Mouse (Mus musculus) liver, embryonic 12.5 days (tissue): ENCODE results near the gene Trp53inp2. TPM values are rescaled to one million over a fixed set of nuclear protein-coding genes. Genes with fewer than 3 reads are reported as not detected.

ENCODE experiments used
- ATAC-seq: fragments of 200-750 bp; cut with Nextera tagmentation; 2 replicates; pipeline ENCODE4 v1.8.0; 2017; ENCODE audit warnings: moderate number of reproducible peaks, mild to moderate bottlenecking, moderate library complexity
- H3K27ac ChIP-seq: fragments of 300-500 bp; sonication (generic); 2 replicates; pipeline ENCODE4 v1.5.1; 2016; ENCODE audit warnings: mild to moderate bottlenecking
- H3K27me3 ChIP-seq: fragments of 300-500 bp; sonication (generic); replicated peaks from 2 replicates; pipeline ENCODE4 v1.6.1; 2016; ENCODE audit warnings: mild to moderate bottlenecking, moderate library complexity
- H3K36me3 ChIP-seq: fragments of 300-500 bp; sonication (generic); 2 replicates; pipeline ENCODE4 v1.6.1; 2016; ENCODE audit warnings: mild to moderate bottlenecking, moderate library complexity
- H3K4me1 ChIP-seq: fragments of 300-500 bp; sonication (generic); 2 replicates; pipeline ENCODE4 v1.6.1; 2016
- H3K4me2 ChIP-seq: fragments of 300-500 bp; sonication (generic); 2 replicates; pipeline ENCODE4 v1.6.1; 2016; ENCODE audit warnings: mild to moderate bottlenecking, moderate library complexity
- H3K4me3 ChIP-seq: fragments of 300-500 bp; sonication (generic); 2 replicates; pipeline ENCODE4 v1.5.1; 2016; ENCODE audit warnings: mild to moderate bottlenecking, moderate library complexity
- H3K9ac ChIP-seq: fragments of 300-500 bp; sonication (generic); 2 replicates; pipeline ENCODE4 v1.6.1; 2016; ENCODE audit warnings: mild to moderate bottlenecking, moderate library complexity
- H3K9me3 ChIP-seq: fragments of 300-500 bp; sonication (generic); replicated peaks from 2 replicates; pipeline ENCODE4 v1.6.1; 2016; ENCODE audit warnings: mild to moderate bottlenecking, moderate library complexity
- WGBS: fragments of 180-500 bp; shearing (Covaris S2); methylation state at CpG from one replicate; pipeline ENCODE4 v1.1.7; 2016; ENCODE audit not compliant: insufficient replicate concordance; 5-methylcytosine and 5-hydroxymethylcytosine counted together
- polyA plus RNA-seq: library from polyadenylated mRNA; unstranded; fragments of >200 nt; fragmentation: Nextera tagmentation; extraction: Ambion mirVana; gene quantifications from 2 replicates; pipeline ENCODE4 v1.2.1, GENCODE M21; 2016

Gene Trp53inp2
- 2.5 and 3.6 TPM in 2 replicates for polyA plus RNA-seq

GRCm38 (mm10) chr2:155380261-155381059 lies at the start of gene Trp53inp2:
TSS of gene Trp53inp2 (plus strand) at chr2:155381059.
- WGBS = 51% methylated on average over 8 of the region's 8 CpGs
- no peak for ATAC-seq
- H3K36me3 ChIP-seq = no peaks in the 10 kb centered on the region
- H3K4me2 ChIP-seq = peak within 1 kb of the TSS; percentile 91
- peak within 1 kb of the TSS; percentile 76 for H3K9ac ChIP-seq
- H3K4me3 ChIP-seq = peak within 1 kb of the TSS; percentile 78
- H3K27me3 ChIP-seq = peaks cover 42% of the 10 kb centered on the region
- no peaks in the 10 kb centered on the region for H3K9me3 ChIP-seq
- peaks cover 20% of the 10 kb centered on the region for H3K4me1 ChIP-seq
- H3K27ac ChIP-seq = peak within 1 kb of the TSS; percentile 93

GRCm38 (mm10) chr2:155331351-155331750 lies 49.5 kb upstream of the Trp53inp2 start:
- 83% methylated on average over 4 of the region's 4 CpGs for WGBS
- no peak overlapping the region for H3K4me3 ChIP-seq
- H3K4me2 ChIP-seq = no peak overlapping the region
- no peaks in the 10 kb centered on the region for H3K9me3 ChIP-seq
- no peak for ATAC-seq
- no peaks in the 10 kb centered on the region for H3K4me1 ChIP-seq
- no peak overlapping the region for H3K27ac ChIP-seq
- peaks cover 66% of the 10 kb centered on the region for H3K36me3 ChIP-seq
- H3K27me3 ChIP-seq = no peaks in the 10 kb centered on the region
- H3K9ac ChIP-seq = no peak overlapping the region

- Histone ChIP-seq H3K4me1 (no peaks in the 10 kb centered on the region), H3K9ac (no peak overlapping the region), H3K4me3 (no peak overlapping the region), H3K27ac (no peak overlapping the region), H3K36me3 (peaks cover 53% of the 10 kb centered on the region), H3K27me3 (no peaks in the 10 kb centered on the region), H3K4me2 (no peak overlapping the region), H3K9me3 (no peaks in the 10 kb centered on the region)
- no peak for ATAC-seq
- WGBS = 89% methylated on average over 1 of the region's 1 CpGs
Observed at GRCm38 (mm10) chr2:155333421-155333820, 47.4 kb upstream of the Trp53inp2 start.

GRCm38 (mm10) chr2:155335231-155335630 lies 45.6 kb upstream of the Trp53inp2 start:
- Histone ChIP-seq H3K36me3 (peaks cover 54% of the 10 kb centered on the region), H3K27ac (no peak overlapping the region), H3K4me3 (no peak overlapping the region), H3K4me2 (no peak overlapping the region), H3K27me3 (no peaks in the 10 kb centered on the region), H3K9me3 (no peaks in the 10 kb centered on the region), H3K4me1 (0 out of 2 replicates have a peak, but pooled peaks cover 4% of the 10 kb centered on the region), H3K9ac (no peak overlapping the region)
- WGBS = 83% methylated on average over 1 of the region's 1 CpGs
- no peak for ATAC-seq

DNA sequence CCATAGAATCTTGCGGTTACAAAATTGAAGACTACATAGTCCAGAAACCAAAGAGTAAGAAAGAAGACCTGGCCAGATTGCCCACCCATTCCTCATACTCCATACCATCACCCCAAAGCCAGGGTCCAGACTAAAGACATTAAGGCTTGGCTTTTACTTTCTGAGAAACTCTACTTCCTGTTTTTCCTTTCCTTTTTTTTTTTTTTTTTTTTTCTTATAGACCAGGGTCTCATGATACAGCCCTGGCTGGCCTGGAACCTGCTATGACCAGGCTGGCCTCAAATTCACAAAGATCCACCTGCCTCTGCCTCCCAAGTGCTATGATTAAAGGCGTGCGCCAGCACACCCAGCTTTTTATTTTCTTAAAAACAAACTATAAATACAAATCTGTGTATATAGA lies 44.6 kb upstream of the Trp53inp2 start:
- no peaks in the 10 kb centered on the region for H3K9me3 ChIP-seq
- ATAC-seq = no peak
- H3K27ac ChIP-seq = no peak overlapping the region
- H3K4me3 ChIP-seq = no peak overlapping the region
- WGBS = 85% methylated on average over 3 of the region's 3 CpGs
- no peaks in the 10 kb centered on the region for H3K27me3 ChIP-seq
- peaks cover 45% of the 10 kb centered on the region for H3K36me3 ChIP-seq
- no peak overlapping the region for H3K9ac ChIP-seq
- 0 out of 2 replicates have a peak, but pooled peaks cover 4% of the 10 kb centered on the region for H3K4me1 ChIP-seq
- no peak overlapping the region for H3K4me2 ChIP-seq

- no peak for ATAC-seq
- H3K4me2 ChIP-seq = no peak overlapping the region
- no peaks in the 10 kb centered on the region for H3K27me3 ChIP-seq
- no peak overlapping the region for H3K4me3 ChIP-seq
- H3K9me3 ChIP-seq = no peaks in the 10 kb centered on the region
- H3K36me3 ChIP-seq = peaks cover 37% of the 10 kb centered on the region
- H3K27ac ChIP-seq = no peak overlapping the region
- H3K9ac ChIP-seq = no peak overlapping the region
- 0 out of 2 replicates have a peak, but pooled peaks cover 4% of the 10 kb centered on the region for H3K4me1 ChIP-seq
Observed at GRCm38 (mm10) chr2:155340166-155340565, 40.7 kb upstream of the Trp53inp2 start.

- H3K4me1 ChIP-seq = no peaks in the 10 kb centered on the region
- H3K27ac ChIP-seq = no peak overlapping the region
- H3K4me2 ChIP-seq = no peak overlapping the region
- H3K9me3 ChIP-seq = no peaks in the 10 kb centered on the region
- no peak overlapping the region for H3K9ac ChIP-seq
- ATAC-seq = no peak
- no peaks in the 10 kb centered on the region for H3K27me3 ChIP-seq
- no peak overlapping the region for H3K4me3 ChIP-seq
- H3K36me3 ChIP-seq = peaks cover 38% of the 10 kb centered on the region
- WGBS = 46% methylated on average over 1 of the region's 1 CpGs
Observed at GRCm38 (mm10) chr2:155346670-155347069, 34.2 kb upstream of the Trp53inp2 start.

DNA sequence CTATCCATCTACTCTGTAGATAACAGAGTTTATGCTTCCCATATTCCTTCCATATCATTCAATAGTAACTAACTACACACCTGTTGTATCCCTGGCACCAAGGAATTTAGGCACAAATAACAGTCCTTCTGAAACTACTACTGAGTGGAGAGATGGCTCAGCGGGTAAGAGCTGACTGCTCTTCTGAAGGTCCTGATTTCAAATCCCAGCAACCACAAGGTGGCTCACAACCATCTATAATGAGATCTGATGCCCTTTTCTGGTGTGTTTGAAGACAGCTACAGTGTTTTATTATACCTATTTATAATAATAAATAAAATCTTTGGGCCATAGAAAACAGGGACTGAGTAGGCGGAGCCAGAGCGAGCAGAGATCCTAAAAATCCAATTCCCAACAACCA lies 26.5 kb upstream of the Trp53inp2 start:
- H3K4me2 ChIP-seq = no peak overlapping the region
- peaks cover 36% of the 10 kb centered on the region for H3K4me1 ChIP-seq
- ATAC-seq = no peak
- H3K27me3 ChIP-seq = no peaks in the 10 kb centered on the region
- 79% methylated on average over 3 of the region's 3 CpGs for WGBS
- H3K27ac ChIP-seq = no peak overlapping the region
- peaks cover 8% of the 10 kb centered on the region for H3K36me3 ChIP-seq
- H3K4me3 ChIP-seq = no peak overlapping the region
- no peak overlapping the region for H3K9ac ChIP-seq
- no peaks in the 10 kb centered on the region for H3K9me3 ChIP-seq

DNA sequence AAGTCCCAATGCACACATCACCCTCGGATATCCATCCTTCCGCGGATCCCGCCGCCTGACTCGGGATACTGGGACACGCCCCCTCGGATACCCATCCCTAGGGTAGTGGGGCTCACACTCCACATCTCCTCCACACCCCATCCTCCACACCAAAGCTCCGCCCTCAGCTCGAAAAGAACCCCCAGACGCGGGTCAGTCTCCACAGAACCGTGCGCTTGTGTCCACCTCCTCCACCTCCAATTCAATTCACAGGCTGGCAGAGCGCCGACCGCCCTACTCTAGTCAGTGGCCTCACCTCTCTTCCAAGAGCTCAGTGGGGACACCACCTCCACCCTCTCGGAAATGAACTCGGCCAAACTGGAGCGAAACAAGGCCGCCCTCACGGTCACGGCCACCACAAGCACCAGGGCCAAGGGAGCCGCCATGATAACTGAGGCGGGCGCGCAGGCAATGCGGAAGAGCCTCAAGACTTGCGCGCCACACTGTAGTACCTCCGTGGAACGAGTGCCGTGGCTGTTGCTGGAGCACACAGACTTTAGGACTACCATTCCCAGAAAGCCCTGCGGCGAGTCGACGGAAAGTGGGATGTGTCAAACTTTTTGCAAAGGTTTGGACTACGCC lies 23.8 kb upstream of the Trp53inp2 start, which contains the start of gene Pigu:
TSS of gene Pigu (minus strand) at position 460 of the 621 bp plus-strand sequence.
- H3K4me1 ChIP-seq = peaks cover 36% of the 10 kb centered on the region
- peak within 1 kb of the TSS; percentile 80 for H3K27ac ChIP-seq
- ATAC-seq = peak; percentile 97
- H3K27me3 ChIP-seq = no peaks in the 10 kb centered on the region
- peak within 1 kb of the TSS; percentile 84 for H3K4me2 ChIP-seq
- H3K4me3 ChIP-seq = peak within 1 kb of the TSS; percentile 93
- under 1% methylated on average over 38 of the region's 38 CpGs for WGBS
- H3K9me3 ChIP-seq = no peaks in the 10 kb centered on the region
- H3K9ac ChIP-seq = peak within 1 kb of the TSS; percentile 81
- no peaks in the 10 kb centered on the region for H3K36me3 ChIP-seq

DNA sequence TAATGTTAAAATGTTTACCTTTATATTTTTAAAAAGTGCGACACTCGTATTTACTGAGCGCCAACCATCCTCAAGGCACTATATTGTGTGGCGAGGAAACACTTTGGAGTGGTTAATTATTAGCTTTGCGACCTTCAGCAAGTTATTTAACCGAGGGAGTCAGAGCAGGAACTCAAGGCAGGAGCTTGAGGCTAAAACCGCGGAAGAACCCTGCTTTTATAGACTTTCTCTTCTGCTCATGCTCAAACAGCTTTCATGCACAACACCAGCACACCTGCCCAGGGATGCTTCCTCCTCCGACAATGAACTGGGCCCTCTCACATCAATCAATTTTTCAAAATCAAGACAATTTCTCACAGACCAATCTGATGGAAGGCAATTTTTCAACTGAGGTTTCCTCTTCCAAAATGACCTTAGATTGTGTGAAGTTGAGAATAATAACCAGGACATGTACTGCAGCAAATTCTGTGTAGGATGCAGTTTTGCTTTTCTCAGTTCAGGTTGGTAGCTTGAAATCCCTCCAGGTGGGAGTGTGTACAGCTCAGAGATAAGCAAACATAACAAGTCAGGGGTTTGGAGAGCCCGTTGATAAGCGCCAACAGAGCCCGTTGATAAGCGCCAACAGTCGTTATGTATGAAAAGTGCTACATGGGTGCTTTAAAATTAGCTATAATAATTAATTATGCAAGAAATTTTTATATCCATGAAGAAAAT lies 23.0 kb upstream of the Trp53inp2 start:
- Histone ChIP-seq H3K36me3 (no peaks in the 10 kb centered on the region), H3K27me3 (no peaks in the 10 kb centered on the region), H3K4me1 (peaks cover 32% of the 10 kb centered on the region), H3K27ac (peak overlapping the region; percentile 78), H3K9ac (peak overlapping the region; percentile 61), H3K9me3 (no peaks in the 10 kb centered on the region), H3K4me2 (peak overlapping the region; percentile 84), H3K4me3 (peak overlapping the region; percentile 93)
- peak; percentile 48 for ATAC-seq
- WGBS = 12% methylated on average over 14 of the region's 14 CpGs

- no peaks in the 10 kb centered on the region for H3K9me3 ChIP-seq
- H3K27me3 ChIP-seq = no peaks in the 10 kb centered on the region; the same call in 1 of the 2 replicates
- no peak for ATAC-seq
- WGBS = 55% methylated on average over 7 of the region's 7 CpGs
- H3K4me1 ChIP-seq = peaks cover 8% of the 10 kb centered on the region
- H3K4me3 ChIP-seq = no peak overlapping the region
- no peak overlapping the region for H3K4me2 ChIP-seq
- no peak overlapping the region for H3K27ac ChIP-seq
- H3K36me3 ChIP-seq = no peaks in the 10 kb centered on the region
- H3K9ac ChIP-seq = no peak overlapping the region
Observed at GRCm38 (mm10) chr2:155367635-155368284, 13.1 kb upstream of the Trp53inp2 start.
